Mouse (Mus musculus): ENCODE measurements around the gene Syngr4. TPM values are rescaled to one million over a fixed set of nuclear protein-coding genes. Genes with fewer than 3 reads are reported as not detected.
A peak's percentile ranks its signal among the peaks of the same experiment; 100 is the strongest.

Syngr4 gene
- polyA plus RNA-seq, 1 experiment from 2014 or later: 1.1 TPM

DNA sequence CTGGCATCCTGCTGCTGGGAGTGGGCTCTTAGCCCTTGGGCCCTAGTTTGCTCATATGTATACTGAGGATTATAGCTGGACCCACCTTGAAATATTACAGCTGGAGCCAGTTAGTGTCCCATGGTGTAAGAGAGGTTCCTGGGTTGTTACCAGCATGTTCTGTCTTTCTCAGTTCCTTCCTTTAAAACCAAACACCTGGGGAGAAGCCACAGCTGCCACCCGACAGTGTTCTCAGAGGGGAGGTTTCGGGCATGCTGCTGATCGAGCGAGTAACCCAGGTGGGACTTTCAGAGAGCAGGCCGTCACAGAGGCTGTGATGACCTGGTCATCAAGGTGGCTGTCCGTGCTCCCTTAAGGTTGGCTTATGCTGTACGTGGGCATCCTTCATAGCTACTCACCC lies 19.6 kb downstream of the Syngr4 start:
- Histone ChIP-seq H3K9ac (no peak overlapping the region), H3K27me3 (peaks cover 3% of the 10 kb centered on the region; the same call in 1 of the 2 replicates), H3K4me1 (peaks cover 22% of the 10 kb centered on the region), H3K9me3 (replicated peaks) (no peaks in the 10 kb centered on the region), H3K36me3 (peaks cover 80% of the 10 kb centered on the region), H3K27ac (no peak overlapping the region), H3K4me3 (replicated peaks) (no peak overlapping the region), H3K4me2 (no peak overlapping the region)
- no peak for ATAC-seq (replicated peaks; ENCODE audit: low FRiP score)
- 93% methylated on average over 7 of the region's 7 CpGs for WGBS

DNA sequence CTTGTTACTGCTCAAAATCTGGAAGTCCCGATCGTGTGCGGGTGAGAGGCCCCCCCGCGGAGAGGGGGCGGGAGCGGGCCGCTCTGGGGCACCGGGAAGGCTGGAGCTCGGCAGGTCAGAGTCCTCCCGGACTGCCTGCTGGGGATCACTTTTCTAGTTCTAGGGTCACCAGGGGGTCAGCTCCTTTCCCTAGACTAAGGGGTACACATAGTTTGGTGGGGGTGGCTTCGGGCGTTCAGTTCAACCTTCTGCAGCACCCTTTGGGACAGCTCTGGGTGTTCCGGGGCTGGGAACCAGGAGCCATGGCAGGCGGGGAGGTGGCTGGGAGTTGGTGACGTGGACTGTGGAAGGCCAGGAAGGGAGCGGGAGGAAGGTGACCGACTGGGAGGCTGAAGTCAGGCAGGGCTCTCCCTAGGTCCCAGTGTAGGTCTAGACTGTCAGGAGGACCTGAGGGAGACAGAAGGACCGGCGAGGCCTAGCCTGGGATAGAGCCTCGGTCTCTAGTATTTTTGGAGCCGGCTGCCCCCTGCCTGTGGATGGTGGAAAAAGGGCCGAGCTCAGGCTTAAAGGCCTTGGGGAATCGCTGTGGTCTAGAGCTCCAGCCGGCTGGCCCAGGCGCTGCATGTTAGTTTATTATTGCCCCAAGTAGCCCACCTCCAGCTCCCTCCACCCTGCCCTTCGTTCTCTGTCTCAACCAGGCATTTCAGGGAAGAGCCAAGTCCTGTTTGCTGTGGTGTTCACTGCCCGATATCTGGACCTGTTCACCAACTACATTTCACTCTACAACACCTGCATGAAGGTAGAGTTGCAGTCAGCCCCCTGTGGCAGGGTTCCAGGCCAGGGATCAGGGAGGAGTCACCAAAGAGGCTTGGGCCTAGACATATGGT lies 23.2 kb downstream of the Syngr4 start:
- 2% methylated on average over 28 of the region's 28 CpGs for WGBS
- H3K4me1 ChIP-seq: peaks cover 48% of the 10 kb centered on the region

DNA sequence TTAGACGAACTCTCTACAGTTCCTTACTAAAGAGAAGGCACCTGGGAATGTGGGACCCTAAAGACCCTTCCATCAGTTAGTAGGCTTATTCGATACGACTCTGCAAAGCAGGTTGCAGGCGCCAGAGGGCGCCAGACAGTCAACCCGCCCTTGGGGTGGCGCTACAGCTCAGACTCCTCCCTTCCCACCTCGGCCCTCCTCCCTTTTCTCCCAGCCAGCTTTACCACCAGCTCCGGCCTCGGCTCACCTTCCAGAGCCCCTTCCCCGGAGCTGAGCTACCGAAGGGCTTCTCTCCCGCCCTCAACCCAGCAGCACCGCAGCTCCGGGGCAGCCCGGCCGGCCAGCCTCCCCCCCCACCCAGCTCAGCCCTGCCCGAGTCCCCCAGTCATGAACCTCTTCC lies 23.9 kb downstream of the Syngr4 start, which contains the start of gene Kdelr1:
Gene Kdelr1, plus strand, starts transcription at position 149 of the 400 bp plus-strand sequence.
- 0% methylated on average over 18 of the region's 18 CpGs for WGBS
- peaks cover 39% of the 10 kb centered on the region for H3K36me3 ChIP-seq
- peak within 1 kb of the TSS; percentile 99 for H3K9ac ChIP-seq
- peak within 1 kb of the TSS; percentile 95 for H3K27ac ChIP-seq
- peaks cover 55% of the 10 kb centered on the region for H3K4me1 ChIP-seq
- H3K4me2 ChIP-seq: peak within 1 kb of the TSS; percentile 69
- ATAC-seq (replicated peaks; ENCODE audit: low FRiP score): peak; percentile 84
- peaks cover 46% of the 10 kb centered on the region for H3K27me3 ChIP-seq
- no peaks in the 10 kb centered on the region for H3K9me3 ChIP-seq (replicated peaks)
- H3K4me3 ChIP-seq (replicated peaks): peak within 1 kb of the TSS; percentile 86

More for the DNA sequence above, 23.2 kb downstream of the Syngr4 start:
- peak overlapping the region; percentile 69 for H3K4me2 ChIP-seq
- H3K9ac ChIP-seq: peak overlapping the region; percentile 99
- H3K9me3 ChIP-seq (replicated peaks): no peaks in the 10 kb centered on the region
- ATAC-seq (replicated peaks; ENCODE audit: low FRiP score): peak; percentile 47
- H3K4me3 ChIP-seq (replicated peaks): peak overlapping the region; percentile 86
- peaks cover 39% of the 10 kb centered on the region for H3K27me3 ChIP-seq
- H3K36me3 ChIP-seq: peaks cover 44% of the 10 kb centered on the region
- H3K27ac ChIP-seq: peak overlapping the region; percentile 95

DNA sequence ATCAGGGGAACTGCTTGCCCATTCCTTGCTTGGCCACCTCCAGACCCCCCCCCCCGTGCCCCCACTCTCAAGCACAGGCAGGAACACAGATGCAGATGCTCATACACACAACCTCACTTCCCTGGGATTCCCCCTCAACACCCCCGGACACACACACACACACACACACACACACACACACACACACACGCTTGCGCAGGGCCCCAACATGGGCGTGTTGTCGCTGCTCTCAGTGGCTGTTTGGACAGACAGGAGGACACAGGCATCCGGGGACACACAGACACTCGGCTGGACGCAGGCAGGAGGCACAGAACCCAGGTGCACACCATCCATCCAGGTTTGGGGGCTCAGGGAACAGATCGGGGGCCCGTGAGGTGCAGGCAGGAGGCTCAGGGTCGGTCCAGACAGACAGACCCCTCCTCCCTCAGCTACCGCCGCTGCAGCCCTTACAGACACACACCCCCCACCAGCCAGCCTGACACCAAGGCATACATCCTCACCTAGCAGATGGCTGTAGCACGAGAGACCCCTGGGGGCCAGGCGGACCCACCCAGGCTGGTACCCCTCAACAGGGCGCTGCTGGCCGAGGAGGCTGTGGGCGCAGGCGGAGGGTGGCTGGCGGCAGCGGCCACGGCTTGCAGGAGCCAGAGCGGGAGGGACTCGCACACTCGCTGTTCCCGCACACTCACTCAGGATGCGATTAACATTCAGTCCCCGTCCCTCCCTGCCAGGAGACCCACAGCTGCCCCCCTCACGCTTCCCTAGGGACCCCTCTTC lies 26.0 kb downstream of the Syngr4 start:
- no peak for ATAC-seq (replicated peaks; ENCODE audit: low FRiP score)
- Histone ChIP-seq H3K4me3 (replicated peaks) (peak overlapping the region; percentile 25), H3K4me2 (peak overlapping the region; percentile 52), H3K9me3 (replicated peaks) (no peaks in the 10 kb centered on the region), H3K27me3 (peaks cover 53% of the 10 kb centered on the region), H3K36me3 (peaks cover 17% of the 10 kb centered on the region), H3K27ac (no peak overlapping the region), H3K4me1 (peaks cover 67% of the 10 kb centered on the region), H3K9ac (0 out of 2 replicates have a peak overlapping the region, but pooled peaks have one; percentile 35)
- 1% methylated on average over 30 of the region's 30 CpGs for WGBS

DNA sequence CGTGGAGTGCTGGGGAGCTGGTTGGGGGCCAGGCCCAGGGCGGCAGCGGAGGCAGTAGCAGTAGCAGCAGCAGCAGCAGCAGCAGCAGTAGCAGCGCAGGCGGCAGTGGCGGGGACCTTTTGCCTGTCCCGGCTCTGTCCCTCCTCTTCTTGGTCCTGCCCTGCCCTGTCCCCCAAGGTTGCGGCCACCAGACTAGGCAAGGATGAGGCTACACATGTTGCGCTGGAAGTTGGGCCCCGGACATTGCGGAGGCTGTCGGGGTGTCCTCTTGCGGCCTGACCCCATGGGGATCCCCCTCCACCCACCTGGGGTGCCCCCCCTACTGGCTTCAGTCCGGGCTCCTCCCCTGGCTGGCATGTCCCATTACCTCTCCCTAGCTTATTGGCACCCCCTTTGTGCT lies 26.7 kb downstream of the Syngr4 start:
- H3K9me3 ChIP-seq (replicated peaks): no peaks in the 10 kb centered on the region
- peak overlapping the region; percentile 25 for H3K4me3 ChIP-seq (replicated peaks)
- peaks cover 62% of the 10 kb centered on the region for H3K4me1 ChIP-seq
- H3K4me2 ChIP-seq: peak overlapping the region; percentile 52
- peaks cover 11% of the 10 kb centered on the region for H3K36me3 ChIP-seq
- WGBS: 1% methylated on average over 14 of the region's 14 CpGs
- H3K27me3 ChIP-seq: peaks cover 53% of the 10 kb centered on the region
- H3K27ac ChIP-seq: no peak overlapping the region
- ATAC-seq (replicated peaks; ENCODE audit: low FRiP score): no peak
- H3K9ac ChIP-seq: no peak overlapping the region

DNA sequence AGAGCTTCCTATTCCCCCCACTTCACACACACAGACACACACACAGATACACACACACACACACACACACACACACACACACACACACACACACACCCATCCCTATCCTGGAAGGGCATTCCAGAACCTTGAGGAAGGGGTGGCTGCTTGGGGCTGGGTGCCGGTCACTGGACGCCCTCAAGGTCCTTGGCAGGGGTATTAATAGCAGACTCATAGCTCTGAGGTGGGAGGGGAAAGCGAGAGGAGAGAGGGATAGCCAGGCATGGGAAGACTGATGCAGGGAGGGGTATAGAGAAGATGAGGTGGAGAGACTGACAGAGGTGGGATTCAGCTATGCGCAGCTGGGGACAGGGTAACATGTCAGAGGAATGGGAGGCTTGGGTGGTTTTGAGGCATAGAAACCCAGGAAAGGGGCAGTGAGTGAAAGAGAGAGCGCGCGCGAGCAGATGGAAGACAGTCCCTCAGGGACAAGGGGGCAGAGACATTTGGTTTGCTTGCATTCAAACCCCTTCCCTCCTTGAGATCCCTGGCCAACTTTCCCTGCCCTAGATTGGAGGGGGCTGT lies 27.3 kb downstream of the Syngr4 start:
- Histone ChIP-seq H3K36me3 (peaks cover 5% of the 10 kb centered on the region; the same call in 1 of the 2 replicates), H3K9me3 (replicated peaks) (no peaks in the 10 kb centered on the region), H3K9ac (no peak overlapping the region), H3K4me3 (replicated peaks) (peak overlapping the region; percentile 25), H3K27me3 (peaks cover 53% of the 10 kb centered on the region), H3K4me2 (peak overlapping the region; percentile 52), H3K27ac (no peak overlapping the region), H3K4me1 (peaks cover 56% of the 10 kb centered on the region)
- 11% methylated on average over 8 of the region's 8 CpGs for WGBS
- no peak for ATAC-seq (replicated peaks; ENCODE audit: low FRiP score)

DNA sequence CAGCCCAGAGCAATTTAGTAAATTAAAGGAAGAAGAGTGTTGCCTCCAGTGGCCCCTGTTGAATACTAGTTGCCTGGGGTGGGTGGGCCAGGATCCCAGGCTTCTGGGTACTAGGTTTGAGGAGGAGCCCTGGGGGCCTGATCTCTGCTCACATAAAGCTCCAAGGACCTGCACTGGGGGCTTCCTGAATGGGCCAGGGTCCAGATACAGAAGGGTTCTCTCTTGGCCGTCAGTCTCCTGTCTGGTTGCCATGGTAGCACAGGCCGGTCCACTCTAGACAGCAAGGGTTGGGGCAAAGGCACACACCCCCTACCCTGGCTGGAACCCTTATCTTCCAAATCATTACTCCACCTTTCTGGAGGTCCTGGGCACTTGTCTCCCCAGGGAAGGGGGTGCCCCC lies 28.6 kb downstream of the Syngr4 start:
- no peak overlapping the region for H3K4me3 ChIP-seq (replicated peaks)
- peaks cover 56% of the 10 kb centered on the region for H3K27me3 ChIP-seq
- no peaks in the 10 kb centered on the region for H3K9me3 ChIP-seq (replicated peaks)
- no peak for ATAC-seq (replicated peaks; ENCODE audit: low FRiP score)
- no peak overlapping the region for H3K9ac ChIP-seq
- no peak overlapping the region for H3K27ac ChIP-seq
- 37% methylated on average over 2 of the region's 2 CpGs for WGBS
- 0 out of 2 replicates have a peak overlapping the region, but pooled peaks have one; percentile 94 for H3K4me2 ChIP-seq
- peaks cover 47% of the 10 kb centered on the region for H3K4me1 ChIP-seq
- H3K36me3 ChIP-seq: no peaks in the 10 kb centered on the region

DNA sequence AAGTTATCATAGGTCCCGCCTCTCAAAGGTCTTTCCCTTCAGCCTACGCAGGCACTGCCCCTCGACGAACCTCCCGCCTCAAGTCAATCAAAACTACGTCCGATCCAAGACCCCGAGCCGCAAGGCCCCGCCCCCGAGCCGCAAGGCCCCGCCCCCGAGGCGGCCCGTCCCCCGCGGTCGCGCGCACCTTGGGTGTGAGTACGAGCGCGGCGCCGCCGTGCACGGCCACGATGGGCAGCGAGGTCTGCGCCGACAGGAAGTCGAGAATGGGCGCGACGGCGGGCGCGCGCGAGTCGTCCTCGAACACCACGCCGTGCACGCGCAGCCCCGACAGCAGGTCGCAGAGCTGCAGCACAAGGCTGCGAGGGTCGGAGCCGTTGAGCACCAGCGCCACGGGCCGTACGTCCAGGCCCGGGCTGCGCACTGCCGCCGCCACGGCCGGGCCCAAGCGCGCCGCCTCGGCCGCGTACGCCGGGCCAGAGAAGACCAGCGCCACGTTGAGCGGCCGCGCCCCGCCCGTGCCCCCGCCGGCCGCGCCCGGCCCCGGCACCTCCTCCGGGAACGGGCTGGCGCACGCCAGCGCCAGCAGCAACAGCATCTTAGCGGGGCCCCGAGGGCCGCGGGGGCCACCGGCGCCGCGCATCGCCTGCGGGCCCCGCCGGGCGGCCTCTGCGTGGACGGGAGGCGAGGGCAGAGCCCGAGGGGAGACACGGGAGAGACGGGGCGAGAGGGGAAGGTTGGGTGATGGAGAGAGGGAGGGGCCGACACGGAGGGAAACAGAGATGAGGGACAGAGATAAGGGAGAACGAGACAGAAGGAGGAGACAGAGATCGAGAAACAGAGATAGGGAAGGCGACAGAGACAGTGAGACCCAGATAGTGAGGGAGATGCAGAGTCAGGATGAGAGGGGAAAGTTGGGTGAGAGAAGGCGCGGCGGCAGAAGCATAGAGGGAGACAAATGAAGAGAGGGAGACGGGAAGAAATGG lies 30.3 kb downstream of the Syngr4 start:
- Histone ChIP-seq H3K27ac (peak overlapping the region; percentile 77), H3K9ac (peak overlapping the region; percentile 91), H3K4me2 (peak overlapping the region; percentile 94), H3K27me3 (peaks cover 54% of the 10 kb centered on the region), H3K9me3 (replicated peaks) (no peaks in the 10 kb centered on the region), H3K4me1 (peaks cover 47% of the 10 kb centered on the region), H3K36me3 (no peaks in the 10 kb centered on the region), H3K4me3 (replicated peaks) (peak overlapping the region; percentile 73)
- WGBS: under 1% methylated on average over 114 of the region's 117 CpGs
- ATAC-seq (replicated peaks; ENCODE audit: low FRiP score): peak; percentile 73

DNA sequence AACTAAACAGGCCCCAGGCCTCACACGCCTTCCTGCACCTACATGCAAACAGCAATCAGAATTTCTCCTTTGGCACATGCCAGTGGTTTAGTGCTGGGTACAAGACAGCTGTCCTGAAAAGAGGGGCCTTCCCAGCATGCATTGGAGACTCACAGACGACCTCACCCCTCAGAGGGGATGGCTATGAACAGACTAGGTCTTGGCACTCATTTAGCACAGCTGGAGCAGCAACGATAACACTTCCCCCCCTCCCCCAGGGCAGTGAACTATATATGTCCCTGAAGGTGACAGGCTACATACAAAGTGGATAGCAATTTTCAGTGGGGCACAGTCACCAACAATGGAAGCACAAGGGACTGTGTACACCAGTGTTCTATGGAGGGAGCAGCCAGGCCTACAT lies 32.1 kb downstream of the Syngr4 start:
- Histone ChIP-seq H3K9me3 (replicated peaks) (no peaks in the 10 kb centered on the region), H3K27me3 (peaks cover 43% of the 10 kb centered on the region), H3K4me3 (replicated peaks) (no peak overlapping the region), H3K27ac (no peak overlapping the region), H3K36me3 (no peaks in the 10 kb centered on the region), H3K4me2 (no peak overlapping the region), H3K9ac (no peak overlapping the region), H3K4me1 (peaks cover 31% of the 10 kb centered on the region)
- 65% methylated on average over 3 of the region's 3 CpGs for WGBS
- ATAC-seq (replicated peaks; ENCODE audit: low FRiP score): no peak

DNA sequence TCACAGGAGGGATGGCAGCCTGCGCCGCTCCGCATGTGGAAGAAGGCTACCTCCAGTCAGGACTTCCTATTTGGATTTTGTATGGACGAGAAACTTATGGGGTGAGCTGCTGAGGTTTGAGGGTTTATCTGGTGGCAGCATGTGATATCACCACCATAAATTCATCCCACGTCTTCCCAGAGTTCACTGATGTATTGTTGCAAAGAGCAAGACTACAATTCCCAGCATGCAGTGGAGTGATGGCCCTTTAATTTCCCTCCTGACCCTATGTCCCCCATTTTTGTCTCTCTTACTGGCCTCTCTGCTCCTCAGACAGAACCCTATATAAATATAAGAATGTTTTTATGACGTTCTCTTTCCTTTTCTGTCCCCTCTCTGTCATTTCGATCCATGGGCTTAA lies 33.7 kb downstream of the Syngr4 start:
- Histone ChIP-seq H3K27me3 (peaks cover 41% of the 10 kb centered on the region), H3K36me3 (no peaks in the 10 kb centered on the region), H3K27ac (no peak overlapping the region), H3K9me3 (replicated peaks) (no peaks in the 10 kb centered on the region), H3K4me1 (peaks cover 23% of the 10 kb centered on the region), H3K9ac (no peak overlapping the region), H3K4me3 (replicated peaks) (no peak overlapping the region), H3K4me2 (no peak overlapping the region)
- WGBS: 86% methylated on average over 7 of the region's 7 CpGs
- ATAC-seq (replicated peaks; ENCODE audit: low FRiP score): no peak

DNA sequence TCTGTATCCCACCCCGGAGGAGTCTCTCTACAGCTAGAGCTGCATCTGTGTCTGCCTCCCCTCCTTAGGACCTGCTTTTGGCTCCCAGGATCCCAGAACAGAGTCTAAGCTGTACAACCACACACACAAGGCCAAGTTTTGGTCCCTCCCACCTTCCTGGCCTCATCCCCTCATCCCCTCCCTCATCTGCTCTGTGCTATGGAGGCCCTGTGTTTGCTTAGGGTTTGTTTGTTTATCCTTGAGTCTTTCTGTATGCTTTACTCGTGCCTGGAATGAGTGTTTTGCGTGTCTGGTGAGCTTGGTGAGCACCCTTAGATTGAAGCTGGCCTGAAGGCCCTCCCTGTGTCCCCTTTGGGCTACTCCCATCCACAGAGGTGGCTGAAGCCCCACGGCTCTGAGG lies 37.5 kb downstream of the Syngr4 start:
- Histone ChIP-seq H3K4me2 (no peak overlapping the region), H3K27ac (no peak overlapping the region), H3K9me3 (replicated peaks) (no peaks in the 10 kb centered on the region), H3K4me3 (replicated peaks) (no peak overlapping the region), H3K4me1 (peaks cover 21% of the 10 kb centered on the region), H3K9ac (no peak overlapping the region), H3K36me3 (no peaks in the 10 kb centered on the region), H3K27me3 (peaks cover 54% of the 10 kb centered on the region)
- no peak for ATAC-seq (replicated peaks; ENCODE audit: low FRiP score)
- 50% methylated on average over 4 of the region's 4 CpGs for WGBS
